Mouse (Mus musculus): ENCODE data around the gene Stat4.

DNA sequence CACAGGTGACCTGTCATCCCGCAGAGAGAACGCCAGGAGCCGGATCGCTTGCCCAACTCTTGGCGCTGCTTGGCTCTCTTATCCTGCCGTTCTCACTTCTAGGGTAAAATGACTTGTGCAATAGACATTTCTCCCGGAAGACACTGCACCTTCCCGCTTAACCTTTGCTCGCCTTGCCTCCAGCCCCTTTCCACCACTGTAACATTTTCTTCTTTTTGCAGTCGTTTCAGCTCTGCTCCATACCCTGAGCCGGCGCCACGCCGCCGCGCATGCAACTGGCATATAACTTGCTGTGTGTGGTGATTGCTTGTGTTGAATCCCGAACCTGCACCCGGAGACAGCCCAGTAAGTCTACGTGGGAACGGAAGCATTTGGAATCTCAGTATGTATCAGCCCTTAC, 132.7 kb downstream of the Stat4 start:
- no peak for TF ChIP-seq POLR2A (IDR thresholded peaks at IDR 0.05; ENCODE audit: insufficient read depth, low read length)
- TF ChIP-seq CTCF (IDR thresholded peaks at IDR 0.05; ENCODE audit: low read depth, low read length): no peak
